ENCODE assay signal across 9 mouse cellular contexts in the genomic region with DNA sequence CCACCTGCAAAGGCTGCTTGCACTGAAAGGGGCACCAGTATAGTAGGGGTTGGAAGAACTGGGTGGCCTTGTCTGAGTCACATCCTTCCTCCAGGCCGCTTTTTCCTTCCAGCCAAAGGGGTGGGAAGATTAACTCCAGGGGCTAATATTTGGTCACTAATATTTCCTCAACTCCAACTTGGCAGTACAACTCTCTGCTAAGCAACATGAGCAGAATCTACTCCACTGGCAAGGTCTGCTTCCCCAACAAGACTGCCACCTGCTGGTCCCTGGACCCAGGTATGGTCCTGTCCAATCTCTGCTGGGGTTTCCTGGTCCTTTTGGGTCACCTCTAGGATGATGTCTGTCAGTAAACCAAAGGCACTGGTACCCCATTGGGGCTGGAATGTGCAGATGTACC. TPM values are rescaled to one million over a fixed set of nuclear protein-coding genes. Genes with fewer than 3 reads are reported as not detected.
A peak's percentile ranks its signal among the peaks of the same experiment; 100 is the strongest.
DNase-seq lines count a peak whose midpoint lies in the region; ATAC-seq and TF ChIP-seq lines count a peak whose summit lies in the region.
"Had no signal": no experiment of that assay in that cellular context is flagged by ENCODE, and none has a peak within 500 bp of the region (broad histone marks: within the 10 kb centered on the region; RNA-seq: fewer than 3 reads in every experiment).

No protein-coding gene starts in this region.

- ATAC-seq in forebrain, postnatal 0 days, result no peak
- no peak for ATAC-seq in erythroid progenitor cell, adult 5-6 weeks (replicated peaks; ENCODE audit: low FRiP score, poor library complexity, severe bottlenecking)

- H3K27me3 ChIP-seq in forebrain, postnatal 0 days (ENCODE audit: insufficient read depth, low read length), result no peaks in the 10 kb centered on the region; the same call in 1 of the 2 replicates
- peaks cover 65% of the 10 kb centered on the region for H3K27me3 ChIP-seq in forebrain, embryonic 10.5 days (ENCODE audit: poor library complexity, severe bottlenecking)
- H3K27me3 ChIP-seq in testis, adult 2 months (ENCODE audit: control insufficient read depth, insufficient read depth, low read length), result no peaks in the 10 kb centered on the region

- no peak overlapping the region for H3K27ac ChIP-seq in forebrain, postnatal 0 days (ENCODE audit: low read depth, low read length)
- H3K27ac ChIP-seq in forebrain, embryonic 10.5 days, result no peak overlapping the region
- no peak overlapping the region for H3K27ac ChIP-seq in testis, adult 2 months (ENCODE audit: control insufficient read depth, insufficient read depth, low read depth, low read length)
- H3K27ac ChIP-seq: heart, embryonic 15.5 days had no signal

- no peak for TF ChIP-seq POLR2A in testis, adult 2 months (IDR thresholded peaks at IDR 0.05; ENCODE audit: control insufficient read depth, low read depth, low read length)

- DNase-seq in forebrain, postnatal 0 days, result no peak
- DNase-seq in forebrain, embryonic 10.5 days (ENCODE audit: extremely low spot score, low spot score), result no peak
- no peak for DNase-seq in testis, postnatal 14 days (ENCODE audit: low spot score)
- peak; percentile 66 to 79 for DNase-seq in heart, postnatal 10 days
- DNase-seq in right cerebral cortex, postnatal 14 days, result peak; percentile 44
- no peak for DNase-seq in natural killer cell, adult 2 months (ENCODE audit: low spot score in 2 of 2)

- H3K4me3 ChIP-seq in forebrain, postnatal 0 days (ENCODE audit: low read depth, low read length), result no peak overlapping the region
- no peak overlapping the region for H3K4me3 ChIP-seq in forebrain, embryonic 10.5 days
- H3K4me3 ChIP-seq in testis, adult 2 months (ENCODE audit: control insufficient read depth, low read depth, low read length), result no peak overlapping the region
- H3K4me3 ChIP-seq: heart, embryonic 15.5 days had no signal

- H3K9ac ChIP-seq in forebrain, postnatal 0 days, result no peak overlapping the region
- H3K9ac ChIP-seq: heart, embryonic 15.5 days had no signal

- 58% methylated on average over 1 of the region's 1 CpGs for WGBS in forebrain, postnatal 0 days
- 35% methylated on average over 1 of the region's 1 CpGs for whole genome bisulfite sequencing in forebrain, embryonic 10.5 days

- peaks cover 5% of the 10 kb centered on the region; the same call in 1 of the 2 replicates for H3K4me1 ChIP-seq in forebrain, postnatal 0 days (ENCODE audit: insufficient read depth)
- peaks cover 23% of the 10 kb centered on the region for H3K4me1 ChIP-seq in forebrain, embryonic 10.5 days
- H3K4me1 ChIP-seq in testis, adult 2 months (ENCODE audit: control insufficient read depth, insufficient read depth, low read length), result peaks cover 14% of the 10 kb centered on the region

- intact Hi-C loops in heart, postnatal 10 days (cut with DNase I), result loop anchor here (1.0 kb wide), 1 partner anchor 42 kb away; no protein-coding TSS in a partner anchor

- TF ChIP-seq CTCF in forebrain, postnatal 0 days (IDR thresholded peaks at IDR 0.05; ENCODE audit: low read depth), result peak; percentile 56
- TF ChIP-seq CTCF in testis, adult 2 months (IDR thresholded peaks at IDR 0.05; ENCODE audit: control insufficient read depth, insufficient read depth, insufficient replicate concordance, low read depth, low read length), result peak; percentile 44; the same call in 1 of the 2 replicates

- H3K36me3 ChIP-seq in forebrain, postnatal 0 days (ENCODE audit: insufficient read depth), result no peaks in the 10 kb centered on the region
- H3K36me3 ChIP-seq in forebrain, embryonic 10.5 days (replicated peaks), result no peaks in the 10 kb centered on the region
- no peaks in the 10 kb centered on the region for H3K36me3 ChIP-seq in testis, adult 2 months (ENCODE audit: control insufficient read depth, insufficient read depth, low read length)
- H3K36me3 ChIP-seq: heart, embryonic 15.5 days had no signal

- no peak overlapping the region for H3K4me2 ChIP-seq in forebrain, postnatal 0 days (ENCODE audit: low read depth)
- H3K4me2 ChIP-seq: heart, embryonic 15.5 days had no signal

- no peaks in the 10 kb centered on the region for H3K9me3 ChIP-seq in forebrain, postnatal 0 days (ENCODE audit: low read length)
- H3K9me3 ChIP-seq in forebrain, embryonic 10.5 days, result no peaks in the 10 kb centered on the region
- H3K9me3 ChIP-seq: heart, embryonic 15.5 days had no signal

RNA-seq across cellular contexts. Expression of a gene that starts 1.8 kb away (rescaled TPM):
- total RNA-seq in forebrain, postnatal 0 days (2014; rRNA removed), result 10.3 and 14.3 TPM in 2 replicates
- polyA plus RNA-seq in forebrain, postnatal 0 days (2015; fragmentation: Nextera tagmentation; extraction: Ambion mirVana), result 5.3 and 8.0 TPM in 2 replicates
- polyA plus RNA-seq in forebrain, embryonic 10.5 days (2016; fragmentation: Nextera tagmentation; extraction: Ambion mirVana), result 0.28 and 0.74 TPM in 2 replicates
- 389 and 421 TPM in 2 replicates for polyA plus RNA-seq in testis, adult 2 months (2012; rRNA removed)
- total RNA-seq in heart, postnatal 10 days (2021), result 10 to 100 TPM; 20.4 to 29.1 TPM
- 1.8 and 2.1 TPM in 2 replicates for total RNA-seq in erythroid progenitor cell, adult 5-6 weeks (2015; ENCODE audit: low replicate concordance)
- total RNA-seq in erythroid progenitor cell, adult 5-6 weeks (2017; ENCODE audit: low replicate concordance), result 1.1 and 1.2 TPM in 2 replicates

RNA-seq across cellular contexts. Expression of a gene that starts 16.4 kb away (rescaled TPM):
- total RNA-seq in forebrain, postnatal 0 days (2014; rRNA removed), result 41.9 and 55.8 TPM in 2 replicates
- 40.7 and 62.7 TPM in 2 replicates for polyA plus RNA-seq in forebrain, postnatal 0 days (2015; fragmentation: Nextera tagmentation; extraction: Ambion mirVana)
- 14.5 and 15.4 TPM in 2 replicates for polyA plus RNA-seq in forebrain, embryonic 10.5 days (2016; fragmentation: Nextera tagmentation; extraction: Ambion mirVana)
- 21.8 and 36.1 TPM in 2 replicates for polyA plus RNA-seq in testis, adult 2 months (2012; rRNA removed)
- 10 to 100 TPM in 1 of 2 experiments, 1 to 10 TPM in 1; 8.0 to 15.4 TPM for total RNA-seq in heart, postnatal 10 days (2021)
- 3.4 TPM in 1 of 2 replicates, not detected in the other for total RNA-seq in erythroid progenitor cell, adult 5-6 weeks (2015; ENCODE audit: low replicate concordance)
- 1.5 TPM in 1 of 2 replicates, not detected in the other for total RNA-seq in erythroid progenitor cell, adult 5-6 weeks (2017; ENCODE audit: low replicate concordance)

RNA-seq across cellular contexts. Expression of a gene that starts 25.0 kb away (rescaled TPM):
- total RNA-seq in forebrain, postnatal 0 days (2014; rRNA removed), result not detected in 2 replicates
- polyA plus RNA-seq in forebrain, postnatal 0 days (2015; fragmentation: Nextera tagmentation; extraction: Ambion mirVana), result not detected in 2 replicates
- not detected in 2 replicates for polyA plus RNA-seq in forebrain, embryonic 10.5 days (2016; fragmentation: Nextera tagmentation; extraction: Ambion mirVana)
- 78.7 and 82.6 TPM in 2 replicates for polyA plus RNA-seq in testis, adult 2 months (2012; rRNA removed)
- total RNA-seq in heart, postnatal 10 days (2021), result not detected
- total RNA-seq in erythroid progenitor cell, adult 5-6 weeks (2015; ENCODE audit: low replicate concordance), result not detected in 2 replicates
- not detected in 2 replicates for total RNA-seq in erythroid progenitor cell, adult 5-6 weeks (2017; ENCODE audit: low replicate concordance)
- polyA plus RNA-seq: heart, embryonic 15.5 days had no signal

RNA-seq across cellular contexts. Expression of a gene that starts 38.4 kb away (rescaled TPM):
- 0.92 and 2.8 TPM in 2 replicates for total RNA-seq in forebrain, postnatal 0 days (2014; rRNA removed)
- 0.80 and 1.5 TPM in 2 replicates for polyA plus RNA-seq in forebrain, postnatal 0 days (2015; fragmentation: Nextera tagmentation; extraction: Ambion mirVana)
- 0.39 and 0.58 TPM in 2 replicates for polyA plus RNA-seq in forebrain, embryonic 10.5 days (2016; fragmentation: Nextera tagmentation; extraction: Ambion mirVana)
- 0.41 and 0.46 TPM in 2 replicates for polyA plus RNA-seq in testis, adult 2 months (2012; rRNA removed)
- total RNA-seq in heart, postnatal 10 days (2021), result under 1 TPM in 1 of 2 experiments, not detected in 1; 0.31 TPM
- not detected in 2 replicates for total RNA-seq in erythroid progenitor cell, adult 5-6 weeks (2015; ENCODE audit: low replicate concordance)
- not detected in 2 replicates for total RNA-seq in erythroid progenitor cell, adult 5-6 weeks (2017; ENCODE audit: low replicate concordance)

Comparison
In these comparisons a context has a peak if more than half of its experiments do, and no peak if none do; other contexts are left out.
1. DNase-seq: peak in heart, postnatal 10 days (2 of 2) and right cerebral cortex, postnatal 14 days (single experiment); none in forebrain, postnatal 0 days (single experiment), forebrain, embryonic 10.5 days (single experiment), testis, postnatal 14 days (single experiment) and natural killer cell, adult 2 months (0 of 2).